Mouse (Mus musculus): ENCODE measurements around the gene A730009L09Rik.

Gene A730009L09Rik

DNA sequence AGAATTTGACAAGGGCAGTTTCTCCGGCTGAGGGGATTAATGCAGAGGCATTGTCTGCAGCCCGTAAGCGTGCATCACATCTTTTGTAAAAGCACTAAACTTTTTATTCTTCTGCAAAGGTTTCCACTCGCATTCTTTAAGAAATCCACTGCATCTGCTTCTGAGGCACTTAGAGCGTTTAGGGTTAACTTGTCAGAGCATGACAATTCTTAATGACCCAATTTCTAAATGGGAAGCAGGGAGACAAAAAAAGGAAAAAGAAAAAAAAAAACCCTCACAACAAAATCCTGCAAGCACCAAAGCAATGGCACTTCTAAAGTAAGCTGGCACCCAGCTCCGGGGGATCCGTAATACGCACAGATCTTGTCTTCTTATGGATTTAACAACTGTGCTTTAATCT is at the start of gene A730009L09Rik:
Gene A730009L09Rik, plus strand, starts transcription at position 301 of the 400 bp plus-strand sequence.
- no peak for DNase-seq

- no peak for DNase-seq
These were observed 49.2 kb upstream of the A730009L09Rik start for GRCm38 (mm10) chr16:84465581-84466165.

GRCm38 (mm10) chr16:84468898-84469297 is 46.0 kb upstream of the A730009L09Rik start:
- no peak for DNase-seq

GRCm38 (mm10) chr16:84469994-84470393 is 44.9 kb upstream of the A730009L09Rik start:
- no peak for DNase-seq

DNA sequence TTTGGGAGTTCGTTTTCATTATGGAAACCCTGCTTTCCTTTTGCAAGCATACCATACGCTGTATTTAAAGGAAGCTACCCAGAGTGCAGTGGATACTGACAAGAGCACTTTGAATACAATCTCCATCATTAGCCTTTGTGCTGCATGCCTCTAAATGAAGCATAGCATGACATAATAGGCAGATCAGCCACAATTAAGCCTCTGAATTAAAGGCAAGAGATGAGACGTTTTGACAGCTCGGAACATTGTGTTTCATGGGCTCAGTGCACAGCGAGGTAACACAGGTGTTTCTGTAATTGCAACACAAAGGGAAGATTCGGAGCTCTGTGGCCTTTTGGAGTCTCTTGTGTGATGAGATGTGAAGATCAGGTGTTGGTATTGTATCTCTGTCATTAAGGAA is 41.5 kb upstream of the A730009L09Rik start:
- DNase-seq, result no peak

DNA sequence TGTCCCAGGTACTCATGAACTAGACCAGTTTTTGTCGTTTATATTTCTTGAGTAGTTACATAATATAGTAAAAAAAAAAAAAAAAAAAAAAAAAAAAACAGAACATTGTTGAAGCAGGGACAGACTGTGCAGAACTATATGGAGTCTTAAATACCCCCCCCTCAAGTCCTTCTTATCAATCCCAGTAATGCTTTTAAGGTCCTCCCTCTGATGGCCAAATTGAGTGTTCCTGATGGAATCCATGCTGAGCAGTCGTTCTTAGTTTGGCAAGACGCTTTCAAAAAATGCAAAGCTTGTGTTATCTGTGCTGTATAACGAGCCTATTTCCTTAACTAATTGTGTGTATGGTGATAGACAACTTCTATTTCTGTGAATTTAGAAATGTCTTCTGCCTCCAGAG is 40.2 kb upstream of the A730009L09Rik start:
- no peak for DNase-seq

GRCm38 (mm10) chr16:84476948-84477347 is 38.0 kb upstream of the A730009L09Rik start:
- DNase-seq, result no peak

GRCm38 (mm10) chr16:84477528-84477927 is 37.4 kb upstream of the A730009L09Rik start:
- no peak for DNase-seq

DNA sequence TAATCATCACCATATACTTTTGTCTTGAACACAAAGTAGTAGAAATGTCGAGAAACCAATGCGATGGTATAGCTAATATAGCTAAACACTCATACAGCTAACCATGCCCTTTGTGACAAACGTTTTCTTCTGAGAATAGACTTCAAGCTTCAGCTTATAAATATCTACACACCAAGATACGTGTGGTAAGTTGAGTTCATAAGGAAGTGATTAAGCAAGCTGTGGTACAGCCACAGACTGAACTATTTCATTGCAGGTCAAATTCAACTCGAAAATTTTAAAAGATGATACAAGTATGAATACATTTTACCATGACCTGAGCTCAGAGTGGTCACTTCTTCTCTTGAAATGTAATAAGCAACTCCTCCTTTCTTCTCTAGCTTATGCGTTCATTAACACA is 37.0 kb upstream of the A730009L09Rik start:
- DNase-seq, result no peak

DNA sequence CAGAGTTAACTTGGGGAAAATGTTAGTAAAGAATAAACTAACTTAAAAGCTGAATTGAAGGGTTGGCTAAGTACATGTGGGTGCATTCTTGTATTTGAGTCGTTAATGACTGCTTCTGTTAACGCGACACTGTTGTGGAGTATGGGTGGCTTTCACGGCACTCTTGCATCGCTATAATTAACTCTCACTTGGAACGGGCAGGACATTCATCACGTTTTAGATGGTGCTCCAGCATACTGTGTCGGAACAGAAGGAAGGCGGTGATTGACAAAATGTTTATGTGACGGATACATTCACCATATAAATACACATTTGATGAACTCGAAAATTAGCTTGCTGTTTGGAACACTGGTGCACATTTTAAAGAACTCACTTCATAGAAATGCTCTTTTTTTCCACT is 29.0 kb upstream of the A730009L09Rik start:
- no peak for DNase-seq

- no peak for DNase-seq
These were observed 20.1 kb upstream of the A730009L09Rik start for GRCm38 (mm10) chr16:84494818-84495217.

DNA sequence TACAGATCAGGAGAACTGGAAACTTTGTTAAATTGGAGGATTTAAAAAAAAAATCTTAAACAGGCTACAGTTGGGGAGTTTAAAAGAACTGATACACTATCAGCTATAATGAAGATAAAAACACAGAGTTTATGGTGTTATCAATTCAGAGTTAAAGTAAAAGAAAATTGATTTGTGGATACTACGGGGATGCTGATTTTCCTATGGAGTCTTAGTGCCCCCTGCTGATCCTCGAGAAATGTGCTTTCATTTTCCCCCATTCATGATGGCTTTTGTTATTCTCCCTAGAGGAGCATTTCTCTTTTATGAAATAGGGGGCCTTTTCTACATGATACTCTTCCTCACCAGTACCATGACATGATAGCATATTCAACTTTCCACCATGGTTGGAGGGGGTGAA is 19.5 kb upstream of the A730009L09Rik start:
- no peak for DNase-seq

DNA sequence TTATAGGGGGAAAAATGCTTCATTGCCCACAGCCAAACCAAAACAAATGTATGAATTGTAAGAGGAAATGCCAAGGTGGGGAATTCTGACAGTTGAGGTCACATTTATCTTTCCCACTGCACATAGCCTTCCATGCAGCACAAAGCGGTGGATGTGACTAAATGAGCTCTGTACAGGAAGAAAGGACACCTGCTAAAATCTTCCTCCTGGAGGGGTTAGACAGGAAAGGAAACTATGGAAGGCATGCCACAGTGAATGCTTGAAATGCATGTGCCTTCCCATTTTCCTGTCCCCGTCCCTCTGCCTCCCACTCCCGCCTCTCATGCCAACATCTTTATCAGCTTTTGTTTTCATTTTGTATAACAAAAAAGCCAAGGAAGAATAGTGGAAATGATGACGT is 7.2 kb upstream of the A730009L09Rik start:
- DNase-seq, result no peak

DNA sequence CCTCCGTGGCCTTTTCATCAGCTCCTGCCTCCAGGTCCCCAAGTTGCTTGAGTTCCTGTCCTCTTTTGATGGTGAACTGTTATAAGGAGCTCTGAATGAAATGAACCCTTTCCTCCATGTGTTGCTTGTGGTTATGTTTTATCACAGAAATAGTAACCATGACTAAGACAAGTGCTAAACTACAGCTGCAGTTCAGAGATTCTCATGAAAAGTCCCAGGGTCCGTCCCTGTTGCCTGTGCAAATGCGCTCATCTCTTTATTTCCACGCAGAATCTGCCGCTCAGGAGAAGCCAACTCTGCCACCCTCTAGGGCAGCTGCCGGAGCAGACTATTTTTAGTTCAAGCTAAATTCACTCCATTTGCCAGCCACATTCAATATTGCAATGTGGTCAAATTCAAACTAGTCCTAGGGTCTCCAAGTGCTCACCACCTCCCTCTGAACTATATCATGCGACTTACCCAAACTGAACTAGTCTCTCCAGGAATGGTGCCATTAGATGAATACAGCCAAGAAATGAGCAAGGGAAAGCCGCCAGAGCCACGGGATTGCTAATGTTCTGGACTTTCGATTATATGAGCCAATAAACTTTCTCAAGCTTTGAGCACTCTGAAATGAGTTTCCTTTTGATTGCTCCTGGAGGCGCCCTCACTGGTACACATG is 7.2 kb downstream of the A730009L09Rik start:
- no peak for DNase-seq

DNA sequence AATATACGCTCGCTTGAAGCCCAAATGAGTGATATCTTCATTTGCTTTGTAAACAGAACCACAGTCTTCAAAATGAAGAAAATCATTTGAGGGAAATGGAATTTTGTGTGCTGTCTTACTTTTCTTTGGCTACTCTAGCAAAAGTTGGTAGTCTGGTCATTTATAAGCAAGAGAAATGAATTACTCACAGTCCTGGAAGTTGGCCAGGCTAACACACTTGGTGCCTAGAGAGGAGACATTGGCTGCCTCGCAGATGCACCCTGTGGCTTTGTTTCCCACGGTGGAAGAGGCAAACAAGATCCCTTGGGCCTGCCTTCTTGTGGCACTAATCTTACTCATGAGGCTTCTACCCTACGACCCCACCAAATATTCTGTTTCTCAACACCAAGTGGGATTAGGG is 8.1 kb downstream of the A730009L09Rik start:
- no peak for DNase-seq

DNA sequence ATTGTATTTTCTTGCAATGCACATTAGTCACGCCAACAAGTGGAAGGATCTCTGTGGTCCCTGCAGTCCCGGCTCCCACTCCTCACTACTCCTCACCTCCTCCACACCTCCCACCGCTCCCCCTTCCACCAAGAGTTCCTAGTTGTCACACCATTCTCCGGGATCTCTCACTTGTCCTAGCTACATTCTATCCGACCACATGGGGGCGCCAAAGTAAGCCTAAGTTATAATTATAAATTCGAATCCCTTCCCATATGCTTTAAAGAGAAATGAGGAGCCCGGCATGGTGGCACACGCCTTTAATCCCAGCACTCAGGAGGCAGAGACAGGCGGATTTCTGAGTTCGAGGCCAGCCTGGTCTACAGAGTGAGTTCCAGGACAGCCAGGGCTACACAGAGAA is 12.5 kb downstream of the A730009L09Rik start:
- peak in 1 of 2 experiments; percentile 6 for DNase-seq

DNA sequence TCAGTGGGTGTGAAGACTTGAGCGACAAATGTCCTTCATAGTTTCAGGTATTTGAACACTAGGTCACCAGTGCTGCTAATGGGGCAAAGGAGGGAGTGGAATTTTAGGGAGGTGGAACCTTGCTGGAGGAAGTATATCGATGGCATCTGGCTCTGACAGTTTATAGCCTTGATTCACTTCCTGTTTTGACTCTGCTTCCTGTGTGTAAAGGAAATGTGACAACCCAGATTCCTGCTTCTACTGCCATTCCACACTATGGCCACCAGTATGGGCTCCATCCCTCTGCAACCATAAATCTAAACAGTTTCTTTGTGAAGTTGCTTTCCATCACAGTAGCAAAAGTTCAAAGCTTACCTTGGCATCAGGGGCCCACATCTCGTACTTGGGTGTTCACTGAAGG is 17.9 kb downstream of the A730009L09Rik start:
- no peak for DNase-seq

DNA sequence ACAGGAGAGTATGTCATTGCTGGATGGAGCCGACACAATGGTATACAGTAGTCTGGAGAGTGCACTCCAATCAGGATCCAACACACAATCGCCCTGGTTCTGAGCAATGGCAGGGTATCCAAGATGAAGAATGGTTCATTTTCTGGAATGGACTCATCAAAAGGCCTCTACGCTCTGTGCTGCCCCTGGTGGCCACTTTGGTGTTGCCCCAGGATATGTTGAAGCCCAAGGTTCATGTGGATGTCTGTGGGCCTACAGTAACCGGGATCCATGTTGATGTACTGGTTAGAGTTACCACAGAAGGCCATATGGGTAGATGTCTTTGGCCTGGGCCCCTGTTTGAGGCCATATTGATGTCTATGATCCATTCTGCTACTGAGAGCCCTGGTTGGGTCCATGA is 31.1 kb downstream of the A730009L09Rik start:
- no peak for DNase-seq

GRCm38 (mm10) chr16:84549122-84549521 is 34.2 kb downstream of the A730009L09Rik start:
- no peak for DNase-seq

DNA sequence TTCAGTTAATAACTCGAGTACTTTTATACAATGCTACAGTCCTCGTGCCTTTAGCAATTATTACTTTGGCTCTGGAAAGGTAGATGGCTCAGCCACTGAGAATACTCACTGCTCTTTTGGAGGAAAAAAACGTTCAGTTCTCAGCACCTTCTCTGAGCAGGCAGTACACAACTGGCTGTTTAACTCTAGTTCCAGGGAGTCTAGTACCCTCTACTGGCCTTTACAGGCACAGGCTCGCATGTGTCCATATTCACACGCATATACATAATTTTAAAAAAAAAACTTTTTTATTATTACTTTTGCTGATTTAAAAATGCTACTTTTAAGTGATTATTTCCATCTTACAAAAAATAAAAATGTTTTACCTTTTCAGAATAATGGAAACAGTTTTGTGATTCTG is 35.5 kb downstream of the A730009L09Rik start:
- DNase-seq, result no peak

- DNase-seq, result no peak
These were observed 39.1 kb downstream of the A730009L09Rik start for GRCm38 (mm10) chr16:84553981-84554380.

GRCm38 (mm10) chr16:84558113-84558917 is 43.4 kb downstream of the A730009L09Rik start:
- DNase-seq, result no peak

GRCm38 (mm10) chr16:84559569-84560278 is 44.8 kb downstream of the A730009L09Rik start:
- no peak for DNase-seq
